Mouse (Mus musculus) ZHBTc4 (cell line): Measurements from ENCODE around the gene Cgrrf1.

Experiments used
- DNase-seq: peaks from one replicate; pipeline ENCODE4 v3.0.0-alpha.2; 2011; ENCODE audit warnings: low read depth, low spot score

The Cgrrf1 gene

GRCm38 (mm10) chr14:46821873-46822716 lies 9.8 kb upstream of the Cgrrf1 start, which contains the start of gene Gmfb:
TSS of gene Gmfb (minus strand) at chr14:46822242.
- DNase-seq = peak; percentile 96

GRCm38 (mm10) chr14:46823996-46824395 lies 7.9 kb upstream of the Cgrrf1 start:
- no peak for DNase-seq

- no peak for DNase-seq
Measured at GRCm38 (mm10) chr14:46827430-46827829, 4.5 kb upstream of the Cgrrf1 start.

GRCm38 (mm10) chr14:46831295-46831694 lies 630 bp upstream of the Cgrrf1 start:
- no peak for DNase-seq

GRCm38 (mm10) chr14:46832354-46833272 lies 688 bp downstream of the Cgrrf1 start:
- DNase-seq = no peak

- DNase-seq = no peak
Measured at GRCm38 (mm10) chr14:46839326-46839725, 7.4 kb downstream of the Cgrrf1 start.

- DNase-seq = no peak
Measured at GRCm38 (mm10) chr14:46845706-46846105, 13.8 kb downstream of the Cgrrf1 start.

GRCm38 (mm10) chr14:46848063-46848590 lies 16.2 kb downstream of the Cgrrf1 start:
- no peak for DNase-seq

GRCm38 (mm10) chr14:46848736-46849135 lies 16.8 kb downstream of the Cgrrf1 start:
- DNase-seq = no peak

- DNase-seq = no peak
Measured at GRCm38 (mm10) chr14:46849769-46850168, 17.8 kb downstream of the Cgrrf1 start.

- peak; percentile 6 for DNase-seq
Measured at GRCm38 (mm10) chr14:46853677-46854076, 21.8 kb downstream of the Cgrrf1 start.

- no peak for DNase-seq
Measured at GRCm38 (mm10) chr14:46862922-46863321, 31.0 kb downstream of the Cgrrf1 start.

- DNase-seq = peak; percentile 68
Measured at GRCm38 (mm10) chr14:46880935-46881334, 49.0 kb downstream of the Cgrrf1 start.

GRCm38 (mm10) chr14:46881581-46882430 lies 49.9 kb downstream of the Cgrrf1 start:
- peak; percentile 65 for DNase-seq

GRCm38 (mm10) chr14:46882431-46883067 lies 50.6 kb downstream of the Cgrrf1 start, which contains the start of gene Samd4:
TSS of gene Samd4 (plus strand) at chr14:46882854.
- peak; percentile 77 for DNase-seq

GRCm38 (mm10) chr14:46883068-46883870 lies 51.3 kb downstream of the Cgrrf1 start:
- DNase-seq = peak; percentile 73

- peak; percentile 55 for DNase-seq
Measured at GRCm38 (mm10) chr14:46883871-46884441, 52.0 kb downstream of the Cgrrf1 start.

GRCm38 (mm10) chr14:46884701-46885428 lies 52.9 kb downstream of the Cgrrf1 start:
- DNase-seq = peak; percentile 72

GRCm38 (mm10) chr14:46885429-46885755 lies 53.5 kb downstream of the Cgrrf1 start:
- DNase-seq = no peak
